Mouse (Mus musculus) kidney, embryonic 16.5 days (tissue): ENCODE results near the gene Rbks. TPM values are rescaled to one million over a fixed set of nuclear protein-coding genes. Genes with fewer than 3 reads are reported as not detected.
A peak's percentile ranks its signal among the peaks of the same experiment; 100 is the strongest.

Experiments
- ATAC-seq: fragments of 200-750 bp; cut with Nextera tagmentation; 2 replicates; pipeline ENCODE4 v1.8.0; 2017; ENCODE audit warnings: moderate TSS enrichment; ENCODE audit not compliant: low FRiP score, low TSS enrichment
- H3K27ac ChIP-seq: fragments of 300-500 bp; sonication (generic); 2 replicates; pipeline ENCODE4 v1.5.1; 2014; ENCODE audit warnings: low read length
- H3K27me3 ChIP-seq: fragments of 300-500 bp; sonication (generic); 2 replicates; pipeline ENCODE4 v1.6.1; 2014; ENCODE audit warnings: low read length, control low read depth, mixed read lengths; ENCODE audit not compliant: insufficient read depth
- H3K36me3 ChIP-seq: fragments of 300-500 bp; sonication (generic); 2 replicates; pipeline ENCODE4 v1.6.1; 2014; ENCODE audit warnings: low read length, control low read depth, mixed read lengths; ENCODE audit not compliant: insufficient read depth
- H3K4me1 ChIP-seq: fragments of 300-500 bp; sonication (generic); 2 replicates; pipeline ENCODE4 v1.6.1; 2014; ENCODE audit warnings: low read length, control low read depth, mixed read lengths; ENCODE audit not compliant: insufficient read depth
- H3K4me2 ChIP-seq: fragments of 300-500 bp; sonication (generic); replicated peaks from 2 replicates; pipeline ENCODE4 v1.6.1; 2014; ENCODE audit warnings: low read depth, low read length
- H3K4me3 ChIP-seq: fragments of 300-500 bp; sonication (generic); 2 replicates; pipeline ENCODE4 v1.5.1; 2014; ENCODE audit warnings: mild to moderate bottlenecking, low read length
- H3K9ac ChIP-seq: fragments of 300-500 bp; sonication (generic); replicated peaks from 2 replicates; pipeline ENCODE4 v1.6.1; 2014; ENCODE audit warnings: low read length
- H3K9me3 ChIP-seq: fragments of 300-500 bp; sonication (generic); 2 replicates; pipeline ENCODE4 v1.6.1; 2016; ENCODE audit warnings: low read length, control low read depth
- WGBS: fragments of 180-500 bp; shearing (Covaris S2); extraction: QIAGEN DNeasy Blood & Tissue Kit; methylation state at CpG from one replicate; pipeline ENCODE4 v1.1.7; 2014; 5-methylcytosine and 5-hydroxymethylcytosine counted together
- polyA plus RNA-seq: library from polyadenylated mRNA; unstranded; fragments of >200 nt; fragmentation: Nextera tagmentation; extraction: Ambion mirVana; gene quantifications from 2 replicates; pipeline ENCODE4 v1.2.1, GENCODE M21; 2015

Gene Rbks
- polyA plus RNA-seq, 1 experiment from 2014 or later = 5.8 TPM

DNA sequence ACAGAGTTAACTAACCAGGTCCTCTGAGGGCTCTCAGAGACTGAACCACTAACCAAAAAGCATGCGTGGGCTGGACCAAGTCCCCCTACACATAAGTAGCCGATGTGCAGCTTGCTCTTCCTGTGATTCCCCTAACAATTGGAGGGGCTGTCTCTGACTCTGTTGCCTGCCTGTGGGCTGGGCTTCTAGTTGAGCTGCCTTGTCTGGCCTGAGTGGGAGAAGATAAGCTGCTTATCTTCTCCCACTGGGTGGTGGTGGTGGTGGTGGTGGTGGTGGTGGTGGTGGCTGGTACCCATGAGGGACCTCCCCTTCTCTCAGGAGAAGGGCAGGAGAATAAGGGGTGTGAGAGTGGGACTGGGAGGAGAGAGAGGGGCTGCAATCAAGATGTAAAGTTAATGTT, 11.4 kb downstream of the Rbks start:
- Histone ChIP-seq H3K4me3 (no peak overlapping the region), H3K27me3 (no peaks in the 10 kb centered on the region), H3K4me2 (no peak overlapping the region), H3K4me1 (no peaks in the 10 kb centered on the region), H3K9me3 (no peaks in the 10 kb centered on the region), H3K9ac (no peak overlapping the region), H3K27ac (no peak overlapping the region), H3K36me3 (no peaks in the 10 kb centered on the region)
- 51% methylated on average over 2 of the region's 2 CpGs for WGBS
- ATAC-seq = no peak

GRCm38 (mm10) chr5:31682305-31682704, 15.1 kb downstream of the Rbks start:
- WGBS = 88% methylated on average over 1 of the region's 1 CpGs
- no peaks in the 10 kb centered on the region for H3K36me3 ChIP-seq
- H3K27me3 ChIP-seq = no peaks in the 10 kb centered on the region
- H3K4me3 ChIP-seq = no peak overlapping the region
- H3K4me2 ChIP-seq = no peak overlapping the region
- H3K9ac ChIP-seq = no peak overlapping the region
- no peaks in the 10 kb centered on the region for H3K4me1 ChIP-seq
- ATAC-seq = no peak
- H3K9me3 ChIP-seq = no peaks in the 10 kb centered on the region
- H3K27ac ChIP-seq = no peak overlapping the region

- H3K27me3 ChIP-seq = no peaks in the 10 kb centered on the region
- WGBS = 89% methylated on average over 4 of the region's 4 CpGs
- H3K9me3 ChIP-seq = no peaks in the 10 kb centered on the region
- H3K4me1 ChIP-seq = no peaks in the 10 kb centered on the region
- no peak overlapping the region for H3K4me2 ChIP-seq
- no peak overlapping the region for H3K27ac ChIP-seq
- ATAC-seq = no peak
- H3K9ac ChIP-seq = no peak overlapping the region
- no peak overlapping the region for H3K4me3 ChIP-seq
- no peaks in the 10 kb centered on the region for H3K36me3 ChIP-seq
These were observed 17.2 kb downstream of the Rbks start for GRCm38 (mm10) chr5:31680183-31680582.

DNA sequence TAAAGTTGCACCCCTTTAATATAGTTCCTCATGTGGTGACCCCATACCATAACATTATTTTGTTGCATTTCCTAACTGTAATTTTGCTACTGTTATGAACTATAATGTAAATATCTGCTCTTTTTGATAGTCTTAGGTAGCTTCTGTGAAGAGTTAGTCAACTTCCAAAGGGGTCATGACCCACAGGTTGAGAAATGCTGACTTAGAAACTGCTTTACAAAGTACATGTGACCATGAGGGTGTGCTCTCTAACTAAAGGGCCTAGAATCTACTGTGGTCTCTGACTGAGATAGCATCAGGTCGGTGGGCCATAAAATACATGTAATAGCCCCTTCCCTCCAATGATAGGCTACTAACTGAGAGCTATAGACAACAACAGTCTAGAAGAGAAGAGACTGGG, 19.4 kb downstream of the Rbks start:
- no peaks in the 10 kb centered on the region for H3K36me3 ChIP-seq
- no peaks in the 10 kb centered on the region for H3K4me1 ChIP-seq
- no peaks in the 10 kb centered on the region for H3K9me3 ChIP-seq
- no peak overlapping the region for H3K9ac ChIP-seq
- no peak overlapping the region for H3K4me3 ChIP-seq
- no peak overlapping the region for H3K27ac ChIP-seq
- ATAC-seq = no peak
- WGBS = 35% methylated on average over 1 of the region's 1 CpGs
- H3K27me3 ChIP-seq = no peaks in the 10 kb centered on the region
- H3K4me2 ChIP-seq = no peak overlapping the region

DNA sequence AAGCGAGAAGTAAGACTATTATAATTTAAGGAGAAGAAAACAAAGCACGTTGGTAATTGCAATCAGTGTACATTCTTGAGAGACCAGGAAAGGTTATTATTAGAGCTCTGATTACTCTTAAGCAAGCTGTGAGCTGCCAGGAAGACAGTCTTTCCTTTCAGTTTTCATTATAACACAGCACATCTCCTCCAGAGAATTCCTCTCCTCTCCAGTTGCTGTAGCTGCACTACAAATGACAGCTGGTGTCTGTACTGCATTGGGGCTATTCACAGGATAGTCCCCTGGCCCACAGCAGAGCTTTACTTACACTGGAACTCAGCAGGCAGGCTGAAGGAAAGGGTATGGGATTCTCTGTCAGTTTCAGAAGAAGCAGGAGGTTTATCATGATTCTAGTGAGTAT, 24.0 kb downstream of the Rbks start:
- Histone ChIP-seq H3K4me3 (no peak overlapping the region), H3K4me2 (no peak overlapping the region), H3K4me1 (peaks cover 2% of the 10 kb centered on the region), H3K27me3 (no peaks in the 10 kb centered on the region), H3K9me3 (no peaks in the 10 kb centered on the region), H3K36me3 (no peaks in the 10 kb centered on the region), H3K9ac (no peak overlapping the region), H3K27ac (no peak overlapping the region)
- 63% methylated on average over 2 of the region's 2 CpGs for WGBS
- ATAC-seq = no peak

- no peaks in the 10 kb centered on the region for H3K36me3 ChIP-seq
- peaks cover 5% of the 10 kb centered on the region for H3K4me1 ChIP-seq
- no peak overlapping the region for H3K4me2 ChIP-seq
- no peak for ATAC-seq
- no peak overlapping the region for H3K4me3 ChIP-seq
- no peaks in the 10 kb centered on the region for H3K27me3 ChIP-seq
- H3K9me3 ChIP-seq = no peaks in the 10 kb centered on the region
- H3K9ac ChIP-seq = no peak overlapping the region
- WGBS = 60% methylated on average over 2 of the region's 2 CpGs
- H3K27ac ChIP-seq = no peak overlapping the region
These were observed 26.3 kb downstream of the Rbks start for GRCm38 (mm10) chr5:31671137-31671536.

GRCm38 (mm10) chr5:31669984-31670383, 27.4 kb downstream of the Rbks start:
- 64% methylated on average over 5 of the region's 5 CpGs for WGBS
- H3K27ac ChIP-seq = no peak overlapping the region
- peaks cover 5% of the 10 kb centered on the region for H3K4me1 ChIP-seq
- H3K4me3 ChIP-seq = no peak overlapping the region
- no peak overlapping the region for H3K9ac ChIP-seq
- H3K4me2 ChIP-seq = no peak overlapping the region
- no peaks in the 10 kb centered on the region for H3K36me3 ChIP-seq
- no peaks in the 10 kb centered on the region for H3K27me3 ChIP-seq
- ATAC-seq = no peak
- H3K9me3 ChIP-seq = no peaks in the 10 kb centered on the region

- no peak overlapping the region for H3K27ac ChIP-seq
- H3K4me2 ChIP-seq = no peak overlapping the region
- H3K9ac ChIP-seq = no peak overlapping the region
- peak; percentile 70 for ATAC-seq
- H3K4me1 ChIP-seq = peaks cover 5% of the 10 kb centered on the region
- 53% methylated on average over 13 of the region's 13 CpGs for WGBS
- no peak overlapping the region for H3K4me3 ChIP-seq
- no peaks in the 10 kb centered on the region for H3K27me3 ChIP-seq
- H3K9me3 ChIP-seq = no peaks in the 10 kb centered on the region
- no peaks in the 10 kb centered on the region for H3K36me3 ChIP-seq
These were observed 29.0 kb downstream of the Rbks start for GRCm38 (mm10) chr5:31668325-31668968.

GRCm38 (mm10) chr5:31666176-31666575, 31.3 kb downstream of the Rbks start:
- WGBS = 18% methylated on average over 1 of the region's 1 CpGs
- no peak for ATAC-seq
- Histone ChIP-seq H3K36me3 (no peaks in the 10 kb centered on the region), H3K9ac (no peak overlapping the region), H3K27ac (no peak overlapping the region), H3K9me3 (no peaks in the 10 kb centered on the region), H3K4me3 (no peak overlapping the region), H3K27me3 (no peaks in the 10 kb centered on the region), H3K4me1 (peaks cover 5% of the 10 kb centered on the region), H3K4me2 (no peak overlapping the region)

DNA sequence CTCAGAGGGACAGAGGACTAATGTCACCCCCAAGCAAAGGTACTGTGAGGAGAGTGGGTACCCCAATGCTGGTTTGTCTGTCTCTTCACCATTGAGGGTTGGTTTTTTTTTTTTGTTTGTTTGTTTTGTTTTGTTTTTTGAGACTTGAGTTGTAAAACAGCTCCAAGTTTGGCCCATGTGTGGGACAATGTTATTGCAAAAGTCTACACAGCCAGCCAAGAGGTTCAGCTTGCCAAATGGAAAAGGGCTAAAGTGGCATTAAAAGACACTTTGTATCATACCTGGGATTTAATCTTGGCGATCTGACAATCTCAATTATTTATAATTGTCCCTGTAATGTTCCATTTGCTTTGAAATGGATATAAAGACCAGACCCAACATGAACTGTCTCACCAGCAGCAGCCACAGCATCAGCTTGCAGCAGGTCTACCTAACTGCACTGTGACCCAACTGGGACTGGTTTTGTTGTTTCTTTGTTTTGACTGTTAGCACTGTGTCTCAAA, 41.7 kb downstream of the Rbks start:
- no peaks in the 10 kb centered on the region for H3K4me1 ChIP-seq
- 0 out of 2 replicates have a peak, but pooled peaks cover 4% of the 10 kb centered on the region for H3K9me3 ChIP-seq
- H3K4me3 ChIP-seq = no peak overlapping the region
- no peak overlapping the region for H3K27ac ChIP-seq
- H3K4me2 ChIP-seq = no peak overlapping the region
- ATAC-seq = no peak
- H3K9ac ChIP-seq = no peak overlapping the region
- WGBS = 88% methylated on average over 1 of the region's 1 CpGs
- no peaks in the 10 kb centered on the region for H3K27me3 ChIP-seq
- H3K36me3 ChIP-seq = no peaks in the 10 kb centered on the region
